Mouse (Mus musculus): Measurements from ENCODE around the gene Clpb.

Clpb gene

GRCm38 (mm10) chr7:101676033-101676761 lies 12.8 kb downstream of the Clpb start:
- no peak for DNase-seq

- DNase-seq, result no peak
Observed at GRCm38 (mm10) chr7:101676762-101677308, 13.4 kb downstream of the Clpb start.

GRCm38 (mm10) chr7:101679591-101679990 lies 16.2 kb downstream of the Clpb start:
- peak; percentile 74 for DNase-seq

GRCm38 (mm10) chr7:101680961-101681360 lies 17.5 kb downstream of the Clpb start:
- no peak for DNase-seq

GRCm38 (mm10) chr7:101681565-101682071 lies 18.2 kb downstream of the Clpb start:
- no peak for DNase-seq

- DNase-seq, result no peak
Observed at GRCm38 (mm10) chr7:101682886-101683285, 19.5 kb downstream of the Clpb start.

GRCm38 (mm10) chr7:101683976-101684630 lies 20.7 kb downstream of the Clpb start:
- DNase-seq, result no peak

GRCm38 (mm10) chr7:101684671-101685070 lies 21.2 kb downstream of the Clpb start:
- no peak for DNase-seq

GRCm38 (mm10) chr7:101687144-101687543 lies 23.7 kb downstream of the Clpb start:
- DNase-seq, result no peak

- no peak for DNase-seq
Observed at GRCm38 (mm10) chr7:101690471-101690870, 27.0 kb downstream of the Clpb start.

- no peak for DNase-seq
Observed at GRCm38 (mm10) chr7:101691863-101692262, 28.4 kb downstream of the Clpb start.

GRCm38 (mm10) chr7:101692446-101692845 lies 29.0 kb downstream of the Clpb start:
- DNase-seq, result no peak

- DNase-seq, result peak; percentile 60
Observed at GRCm38 (mm10) chr7:101695483-101695882, 32.0 kb downstream of the Clpb start.

- DNase-seq, result peak; percentile 19
Observed at GRCm38 (mm10) chr7:101696931-101697723, 33.7 kb downstream of the Clpb start.

GRCm38 (mm10) chr7:101700296-101700695 lies 36.9 kb downstream of the Clpb start:
- DNase-seq, result no peak

GRCm38 (mm10) chr7:101702706-101703105 lies 39.3 kb downstream of the Clpb start:
- no peak for DNase-seq

GRCm38 (mm10) chr7:101709586-101709985 lies 46.2 kb downstream of the Clpb start:
- DNase-seq, result no peak

- no peak for DNase-seq
Observed at GRCm38 (mm10) chr7:101710236-101710635, 46.8 kb downstream of the Clpb start.

GRCm38 (mm10) chr7:101713828-101714400 lies 50.5 kb downstream of the Clpb start:
- no peak for DNase-seq

GRCm38 (mm10) chr7:101715041-101715551 lies 51.7 kb downstream of the Clpb start:
- DNase-seq, result no peak

- DNase-seq, result no peak
Observed at GRCm38 (mm10) chr7:101720356-101720755, 56.9 kb downstream of the Clpb start.

GRCm38 (mm10) chr7:101725081-101725480 lies 61.6 kb downstream of the Clpb start:
- no peak for DNase-seq

- DNase-seq, result no peak
Observed at GRCm38 (mm10) chr7:101726980-101727379, 63.5 kb downstream of the Clpb start.
